ENCODE assay signal across 28 mouse cellular contexts in genomic region chr9:42783248-42783903, GRCm38 (mm10).
DNase-seq lines count a peak whose midpoint lies in the region; ATAC-seq and TF ChIP-seq lines count a peak whose summit lies in the region.
"Had no signal": no experiment of that assay in that cellular context is flagged by ENCODE, and none has a peak within 500 bp of the region (broad histone marks: within the 10 kb centered on the region; RNA-seq: fewer than 3 reads in every experiment).

No protein-coding gene starts in this region.

- no peak for TF ChIP-seq CTCF in lung, adult 2 months (IDR thresholded peaks at IDR 0.05; ENCODE audit: insufficient read depth, low read length)

- no peak for TF ChIP-seq POLR2A in limb, embryonic 14.5 days (IDR thresholded peaks at IDR 0.05; ENCODE audit: borderline replicate concordance, extremely low read depth, insufficient read depth, insufficient read length)
- TF ChIP-seq POLR2A in lung, adult 2 months (IDR thresholded peaks at IDR 0.05; ENCODE audit: borderline replicate concordance, extremely low read depth, low read depth, low read length), result no peak

- H3K9me3 ChIP-seq in limb, embryonic 14.5 days (ENCODE audit: control insufficient read depth, low read length), result no peaks in the 10 kb centered on the region
- H3K9me3 ChIP-seq in limb, embryonic 10.5 days (replicated peaks), result no peaks in the 10 kb centered on the region
- H3K9me3 ChIP-seq in stomach, embryonic 15.5 days, result no peaks in the 10 kb centered on the region
- H3K9me3 ChIP-seq: embryonic facial prominence, embryonic 10.5 days; embryonic facial prominence, embryonic 15.5 days; forebrain, embryonic 13.5 days; hindbrain, embryonic 12.5 days had no signal

- H3K27me3 ChIP-seq in limb, embryonic 14.5 days (ENCODE audit: control insufficient read depth, insufficient read depth, low read length), result no peaks in the 10 kb centered on the region; the same call in 1 of the 2 replicates
- peaks cover 15% of the 10 kb centered on the region; the same call in 1 of the 2 replicates for H3K27me3 ChIP-seq in limb, embryonic 10.5 days (ENCODE audit: low read depth, poor library complexity, severe bottlenecking)
- no peaks in the 10 kb centered on the region for H3K27me3 ChIP-seq in stomach, embryonic 15.5 days (replicated peaks)
- H3K27me3 ChIP-seq: embryonic facial prominence, embryonic 15.5 days had no signal

- H3K4me1 ChIP-seq in limb, embryonic 14.5 days (ENCODE audit: control insufficient read depth, insufficient read depth, low read length), result no peaks in the 10 kb centered on the region; the same call in none of the 2 replicates
- peaks cover 38% of the 10 kb centered on the region for H3K4me1 ChIP-seq in limb, embryonic 10.5 days
- no peaks in the 10 kb centered on the region for H3K4me1 ChIP-seq in lung, adult 2 months (ENCODE audit: control insufficient read depth, insufficient read depth, low read length)
- peaks cover 7% of the 10 kb centered on the region for H3K4me1 ChIP-seq in stomach, embryonic 15.5 days

- no peak overlapping the region for H3K4me2 ChIP-seq in limb, embryonic 14.5 days (replicated peaks; ENCODE audit: low read depth, low read length, severe bottlenecking)
- H3K4me2 ChIP-seq in stomach, embryonic 15.5 days, result no peak overlapping the region
- H3K4me2 ChIP-seq: embryonic facial prominence, embryonic 15.5 days; forebrain, embryonic 13.5 days; heart, embryonic 11.5 days; hindbrain, embryonic 12.5 days had no signal

- H3K4me3 ChIP-seq in limb, embryonic 14.5 days (replicated peaks; ENCODE audit: low read length), result no peak overlapping the region
- H3K4me3 ChIP-seq in limb, embryonic 10.5 days, result no peak overlapping the region
- H3K4me3 ChIP-seq in lung, adult 2 months (replicated peaks; ENCODE audit: extremely low read depth, low read depth, low read length), result no peak overlapping the region
- no peak overlapping the region for H3K4me3 ChIP-seq in stomach, embryonic 15.5 days (replicated peaks)
- H3K4me3 ChIP-seq: embryonic facial prominence, embryonic 10.5 days; embryonic facial prominence, embryonic 15.5 days; forebrain, embryonic 13.5 days; hindbrain, embryonic 12.5 days had no signal

- H3K36me3 ChIP-seq in limb, embryonic 14.5 days (ENCODE audit: control insufficient read depth, insufficient read depth, low read length), result no peaks in the 10 kb centered on the region
- H3K36me3 ChIP-seq in limb, embryonic 10.5 days, result no peaks in the 10 kb centered on the region
- H3K36me3 ChIP-seq in stomach, embryonic 15.5 days, result no peaks in the 10 kb centered on the region
- H3K36me3 ChIP-seq: embryonic facial prominence, embryonic 10.5 days; embryonic facial prominence, embryonic 15.5 days; hindbrain, embryonic 12.5 days had no signal

- H3K9ac ChIP-seq in limb, embryonic 14.5 days (ENCODE audit: low read depth, low read length, severe bottlenecking), result no peak overlapping the region
- no peak overlapping the region for H3K9ac ChIP-seq in stomach, embryonic 15.5 days
- H3K9ac ChIP-seq: embryonic facial prominence, embryonic 15.5 days; forebrain, embryonic 13.5 days; hindbrain, embryonic 12.5 days; liver, embryonic 14.5 days had no signal

- no peak overlapping the region for H3K27ac ChIP-seq in limb, embryonic 14.5 days (replicated peaks; ENCODE audit: low read depth, low read length)
- H3K27ac ChIP-seq in limb, embryonic 10.5 days, result no peak overlapping the region
- no peak overlapping the region for H3K27ac ChIP-seq in stomach, embryonic 15.5 days
- H3K27ac ChIP-seq: embryonic facial prominence, embryonic 10.5 days; embryonic facial prominence, embryonic 15.5 days; forebrain, embryonic 13.5 days; hindbrain, embryonic 12.5 days; hindbrain, postnatal 0 days; liver, embryonic 14.5 days; macrophage had no signal

- 28% methylated on average over 8 of the region's 8 CpGs for WGBS in limb, embryonic 14.5 days
- 52% methylated on average over 8 of the region's 8 CpGs for WGBS in limb, embryonic 10.5 days
- WGBS in lung, adult 2 months, result 48% methylated on average over 8 of the region's 8 CpGs
- WGBS in stomach, embryonic 15.5 days, result 41% methylated on average over 8 of the region's 8 CpGs

- ATAC-seq in limb, embryonic 14.5 days (ENCODE audit: low FRiP score, low read depth), result no peak
- peak; percentile 68 for ATAC-seq in stomach, embryonic 15.5 days (ENCODE audit: insufficient read depth, low FRiP score, low read depth)
- ATAC-seq: forebrain, embryonic 13.5 days; hindbrain, postnatal 0 days had no signal

- DNase-seq in limb, embryonic 14.5 days (ENCODE audit: low spot score), result peak; percentile 16
- DNase-seq in limb, embryonic 10.5 days (ENCODE audit: low spot score), result no peak
- peak; percentile 6 for DNase-seq in lung, postnatal 36 days
- DNase-seq in lung, adult 2 months, result no peak
- DNase-seq in frontal cortex, postnatal 14 days (ENCODE audit: low spot score in 2 of 2), result no peak
- no peak for DNase-seq in heart, adult 18-20 months
- DNase-seq: adrenal gland, adult 8-10 months; cerebellum, adult 2 months; cerebellum, postnatal 25 days; gastrocnemius, postnatal 14 days; heart, postnatal 36 days; kidney, adult 2 months; kidney, postnatal 36 days; layer of hippocampus, postnatal 36 days; left cerebral cortex, postnatal 4 days; liver; midbrain, embryonic 14.5 days; right cerebral cortex, postnatal 25 days; spleen, adult 18-20 months had no signal

Comparison
In these comparisons a context has a peak if more than half of its experiments do, and no peak if none do; other contexts are left out.
1. DNase-seq: peak in limb, embryonic 14.5 days (single experiment) and lung, postnatal 36 days (single experiment); none in limb, embryonic 10.5 days (single experiment), lung, adult 2 months (single experiment), frontal cortex, postnatal 14 days (0 of 2) and heart, adult 18-20 months (0 of 2).